Mouse (Mus musculus): Measurements from ENCODE around the gene Gdap1l1.

GRCm38 (mm10) chr2:163469711-163470110, 31.4 kb downstream of the Gdap1l1 start:
- TF ChIP-seq CTCF (IDR thresholded peaks at IDR 0.05) (no peak), POLR2A (IDR thresholded peaks at IDR 0.05; ENCODE audit: insufficient read depth, low read depth, low read length) (no peak), EP300 (IDR thresholded peaks at IDR 0.05; ENCODE audit: insufficient read depth, low read depth, low read length) (no peak)

Data from heart, adult 2 months (tissue).